Mouse (Mus musculus): ENCODE measurements at regions not wholly inside any gene's neighbourhood (a gene's known extent, or its start where the extent isn't known, plus 50 kb on each side); places are given as distances from the start of the nearest gene placed in this dataset.

- TF ChIP-seq CTCF (IDR thresholded peaks at IDR 0.05; ENCODE audit: low read depth, low read length) (no peak), GATA1 (IDR thresholded peaks at IDR 0.05; ENCODE audit: borderline replicate concordance, low read length) (no peak), POLR2AphosphoS5 (IDR thresholded peaks at IDR 0.05; ENCODE audit: insufficient replicate concordance, low read depth, low read length) (no peak)
Observed at GRCm38 (mm10) chr13:72800546-72800945, 171.9 kb downstream of the Irx2 start.

Measured in G1E (cell line).